Mouse (Mus musculus): Measurements from ENCODE around the gene Gle1. TPM values are rescaled to one million over a fixed set of nuclear protein-coding genes. Genes with fewer than 3 reads are reported as not detected.

Gle1 gene
- polyA plus RNA-seq, 1 experiment from 2014 or later = 69.1 TPM

- Histone ChIP-seq H3K4me1 (no peaks in the 10 kb centered on the region), H3K9ac (no peak overlapping the region), H3K27ac (no peak overlapping the region), H3K9me3 (replicated peaks) (no peaks in the 10 kb centered on the region), H3K4me3 (no peak overlapping the region), H3K4me2 (replicated peaks) (no peak overlapping the region), H3K36me3 (peaks cover 87% of the 10 kb centered on the region), H3K27me3 (no peaks in the 10 kb centered on the region)
- no peak for ATAC-seq (ENCODE audit: low FRiP score)
- 93% methylated on average over 11 of the region's 11 CpGs for whole genome bisulfite sequencing
Observed at GRCm38 (mm10) chr2:29917621-29918020, 17.6 kb upstream of the Gle1 start.

- Histone ChIP-seq H3K27me3 (no peaks in the 10 kb centered on the region), H3K4me3 (no peak overlapping the region), H3K36me3 (peaks cover 91% of the 10 kb centered on the region), H3K9ac (no peak overlapping the region), H3K27ac (no peak overlapping the region), H3K9me3 (replicated peaks) (no peaks in the 10 kb centered on the region), H3K4me1 (no peaks in the 10 kb centered on the region), H3K4me2 (replicated peaks) (no peak overlapping the region)
- ATAC-seq (ENCODE audit: low FRiP score) = no peak
- WGBS = 82% methylated on average over 11 of the region's 11 CpGs
Observed at GRCm38 (mm10) chr2:29922011-29922410, 13.2 kb upstream of the Gle1 start.

GRCm38 (mm10) chr2:29926542-29926941 is 8.7 kb upstream of the Gle1 start:
- H3K9me3 ChIP-seq (replicated peaks) = no peaks in the 10 kb centered on the region
- no peak overlapping the region for H3K4me2 ChIP-seq (replicated peaks)
- no peak overlapping the region for H3K4me3 ChIP-seq
- H3K9ac ChIP-seq = no peak overlapping the region
- ATAC-seq (ENCODE audit: low FRiP score) = no peak
- no peaks in the 10 kb centered on the region for H3K27me3 ChIP-seq
- no peak overlapping the region for H3K27ac ChIP-seq
- peaks cover 97% of the 10 kb centered on the region for H3K36me3 ChIP-seq
- 93% methylated on average over 5 of the region's 5 CpGs for WGBS
- no peaks in the 10 kb centered on the region for H3K4me1 ChIP-seq

- H3K27ac ChIP-seq = no peak overlapping the region
- peaks cover 61% of the 10 kb centered on the region for H3K36me3 ChIP-seq
- H3K4me1 ChIP-seq = no peaks in the 10 kb centered on the region
- WGBS = 89% methylated on average over 10 of the region's 10 CpGs
- H3K4me3 ChIP-seq = no peak overlapping the region
- ATAC-seq (ENCODE audit: low FRiP score) = no peak
- H3K4me2 ChIP-seq (replicated peaks) = no peak overlapping the region
- H3K9ac ChIP-seq = no peak overlapping the region
- H3K9me3 ChIP-seq (replicated peaks) = no peaks in the 10 kb centered on the region
- H3K27me3 ChIP-seq = no peaks in the 10 kb centered on the region
Observed at GRCm38 (mm10) chr2:29930506-29930905, 4.7 kb upstream of the Gle1 start.

- Histone ChIP-seq H3K9ac (no peak overlapping the region), H3K9me3 (replicated peaks) (no peaks in the 10 kb centered on the region), H3K27me3 (no peaks in the 10 kb centered on the region), H3K4me3 (no peak overlapping the region), H3K4me1 (peaks cover 6% of the 10 kb centered on the region), H3K4me2 (replicated peaks) (no peak overlapping the region), H3K27ac (no peak overlapping the region), H3K36me3 (peaks cover 54% of the 10 kb centered on the region)
- 91% methylated on average over 6 of the region's 6 CpGs for WGBS
- no peak for ATAC-seq (ENCODE audit: low FRiP score)
Observed at GRCm38 (mm10) chr2:29931194-29931593, 4.0 kb upstream of the Gle1 start.

- Histone ChIP-seq H3K4me3 (no peak overlapping the region), H3K27me3 (no peaks in the 10 kb centered on the region), H3K9ac (no peak overlapping the region), H3K4me1 (peaks cover 7% of the 10 kb centered on the region), H3K27ac (no peak overlapping the region), H3K4me2 (replicated peaks) (no peak overlapping the region), H3K36me3 (peaks cover 72% of the 10 kb centered on the region), H3K9me3 (replicated peaks) (no peaks in the 10 kb centered on the region)
- WGBS = 90% methylated on average over 9 of the region's 9 CpGs
- ATAC-seq (ENCODE audit: low FRiP score) = no peak
Observed at GRCm38 (mm10) chr2:29940073-29940472, 4.8 kb downstream of the Gle1 start.

GRCm38 (mm10) chr2:29940826-29941225 is 5.6 kb downstream of the Gle1 start:
- Histone ChIP-seq H3K9ac (no peak overlapping the region), H3K27me3 (no peaks in the 10 kb centered on the region), H3K9me3 (replicated peaks) (no peaks in the 10 kb centered on the region), H3K27ac (no peak overlapping the region), H3K4me1 (peaks cover 5% of the 10 kb centered on the region), H3K4me2 (replicated peaks) (no peak overlapping the region), H3K36me3 (peaks cover 79% of the 10 kb centered on the region), H3K4me3 (no peak overlapping the region)
- no peak for ATAC-seq (ENCODE audit: low FRiP score)
- 88% methylated on average over 6 of the region's 7 CpGs for WGBS

- Histone ChIP-seq H3K27me3 (no peaks in the 10 kb centered on the region), H3K4me2 (replicated peaks) (no peak overlapping the region), H3K9me3 (replicated peaks) (no peaks in the 10 kb centered on the region), H3K27ac (0 out of 2 replicates have a peak overlapping the region, but pooled peaks have one; percentile 2), H3K36me3 (peaks cover 87% of the 10 kb centered on the region), H3K9ac (no peak overlapping the region), H3K4me1 (no peaks in the 10 kb centered on the region), H3K4me3 (no peak overlapping the region)
- 43% methylated on average over 1 of the region's 1 CpGs for WGBS
- ATAC-seq (ENCODE audit: low FRiP score) = no peak
Observed at GRCm38 (mm10) chr2:29944723-29945122, 9.5 kb downstream of the Gle1 start.

GRCm38 (mm10) chr2:29948896-29949295 is 13.7 kb downstream of the Gle1 start:
- Histone ChIP-seq H3K9me3 (replicated peaks) (no peaks in the 10 kb centered on the region), H3K9ac (no peak overlapping the region), H3K36me3 (peaks cover 81% of the 10 kb centered on the region), H3K27me3 (no peaks in the 10 kb centered on the region), H3K4me2 (replicated peaks) (no peak overlapping the region), H3K4me1 (no peaks in the 10 kb centered on the region), H3K4me3 (no peak overlapping the region), H3K27ac (no peak overlapping the region)
- no peak for ATAC-seq (ENCODE audit: low FRiP score)
- WGBS = 95% methylated on average over 5 of the region's 5 CpGs

- H3K4me1 ChIP-seq = peaks cover 15% of the 10 kb centered on the region
- H3K27ac ChIP-seq = no peak overlapping the region
- no peaks in the 10 kb centered on the region for H3K27me3 ChIP-seq
- peaks cover 39% of the 10 kb centered on the region for H3K36me3 ChIP-seq
- H3K9ac ChIP-seq = no peak overlapping the region
- no peak overlapping the region for H3K4me3 ChIP-seq
- H3K4me2 ChIP-seq (replicated peaks) = no peak overlapping the region
- ATAC-seq (ENCODE audit: low FRiP score) = no peak
- no peaks in the 10 kb centered on the region for H3K9me3 ChIP-seq (replicated peaks)
- 98% methylated on average over 7 of the region's 7 CpGs for WGBS
Observed at GRCm38 (mm10) chr2:29961246-29961645, 26.0 kb downstream of the Gle1 start.

GRCm38 (mm10) chr2:29964354-29965249 is 29.4 kb downstream of the Gle1 start:
- no peaks in the 10 kb centered on the region for H3K9me3 ChIP-seq (replicated peaks)
- H3K36me3 ChIP-seq = peaks cover 17% of the 10 kb centered on the region
- peak overlapping the region; percentile 97 for H3K9ac ChIP-seq
- H3K27me3 ChIP-seq = no peaks in the 10 kb centered on the region
- peak overlapping the region; percentile 89 for H3K4me3 ChIP-seq
- peaks cover 44% of the 10 kb centered on the region for H3K4me1 ChIP-seq
- H3K27ac ChIP-seq = peak overlapping the region; percentile 92
- no peak for ATAC-seq (ENCODE audit: low FRiP score)
- H3K4me2 ChIP-seq (replicated peaks) = peak overlapping the region; percentile 63
- 15% methylated on average over 10 of the region's 10 CpGs for WGBS

GRCm38 (mm10) chr2:29965250-29965843 is 30.1 kb downstream of the Gle1 start, which contains the start of gene Sptan1:
Gene Sptan1 (plus strand): TSS chr2:29965560.
- under 1% methylated on average over 74 of the region's 82 CpGs for WGBS
- peak within 1 kb of the TSS; percentile 63 for H3K4me2 ChIP-seq (replicated peaks)
- peaks cover 48% of the 10 kb centered on the region for H3K4me1 ChIP-seq

More at GRCm38 (mm10) chr2:29965250-29965843, 30.1 kb downstream of the Gle1 start, which contains the start of gene Sptan1:
- H3K9me3 ChIP-seq (replicated peaks) = no peaks in the 10 kb centered on the region
- ATAC-seq (ENCODE audit: low FRiP score) = peak; percentile 99
- H3K9ac ChIP-seq = peak within 1 kb of the TSS; percentile 97
- peaks cover 15% of the 10 kb centered on the region; the same call in 1 of the 2 replicates for H3K36me3 ChIP-seq
- peak within 1 kb of the TSS; percentile 92 for H3K27ac ChIP-seq
- H3K4me3 ChIP-seq = peak within 1 kb of the TSS; percentile 89
- H3K27me3 ChIP-seq = no peaks in the 10 kb centered on the region
